Comparison of ENCODE assay signal across 14 mouse cellular contexts in genomic region chr13:48838284-48838683, GRCm38 (mm10).
"Had no signal": no experiment of that assay in that cellular context is flagged by ENCODE, and none has a peak within 500 bp of the region (broad histone marks: within the 10 kb centered on the region; RNA-seq: fewer than 3 reads in every experiment).

No protein-coding gene starts in this region.

- H3K27ac ChIP-seq: lung, embryonic 15.5 days; macrophage; midbrain, embryonic 13.5 days; midbrain, embryonic 15.5 days; neural tube, embryonic 12.5 days; stomach, embryonic 15.5 days had no signal

- H3K36me3 ChIP-seq: lung, embryonic 15.5 days; midbrain, embryonic 15.5 days had no signal

- ATAC-seq: liver, postnatal 0 days; lung, postnatal 0 days; midbrain, embryonic 13.5 days; midbrain, embryonic 15.5 days had no signal

- H3K4me2 ChIP-seq: lung, embryonic 15.5 days; midbrain, embryonic 11.5 days; midbrain, embryonic 13.5 days; midbrain, embryonic 15.5 days; neural tube, embryonic 12.5 days; stomach, embryonic 15.5 days had no signal

- H3K4me3 ChIP-seq: lung, embryonic 15.5 days; midbrain, embryonic 13.5 days; midbrain, embryonic 15.5 days; neural tube, embryonic 12.5 days; stomach, embryonic 15.5 days had no signal

- H3K9me3 ChIP-seq: lung, embryonic 15.5 days; megakaryocyte, embryonic 14.5 days; midbrain, embryonic 13.5 days; midbrain, embryonic 15.5 days; neural tube, embryonic 12.5 days; stomach, embryonic 15.5 days had no signal

- H3K9ac ChIP-seq: liver, postnatal 0 days; lung, embryonic 15.5 days; midbrain, embryonic 13.5 days; midbrain, embryonic 15.5 days; neural tube, embryonic 12.5 days; stomach, embryonic 15.5 days had no signal

- DNase-seq: liver, postnatal 0 days; lung, adult 2 months; lung, postnatal 14 days; lung, postnatal 36 days; right cerebral cortex, postnatal 14 days had no signal

- H3K4me1 ChIP-seq: midbrain, embryonic 15.5 days; neural tube, embryonic 12.5 days had no signal

- H3K27me3 ChIP-seq: lung, embryonic 15.5 days; megakaryocyte, embryonic 14.5 days; midbrain, embryonic 13.5 days; midbrain, embryonic 15.5 days; neural tube, embryonic 12.5 days; stomach, embryonic 15.5 days had no signal
